Mouse (Mus musculus) bone marrow macrophage, adult 2 months (primary cell): Measurements from ENCODE around the gene Ubr7. TPM values are rescaled to one million over a fixed set of nuclear protein-coding genes. Genes with fewer than 3 reads are reported as not detected.

ENCODE experiments used
- H3K27ac ChIP-seq: 2 replicates; pipeline ENCODE4 v1.5.1; 2012; ENCODE audit warnings: low read depth, low read length; ENCODE audit not compliant: insufficient read depth
- H3K4me1 ChIP-seq: 2 replicates; pipeline ENCODE4 v1.6.1; 2012; ENCODE audit warnings: low read length; ENCODE audit not compliant: control insufficient read depth, insufficient read depth
- H3K4me3 ChIP-seq: 2 replicates; pipeline ENCODE4 v1.5.1; 2012; ENCODE audit warnings: mild to moderate bottlenecking, low read length, moderate library complexity; ENCODE audit not compliant: insufficient read depth
- CTCF ChIP-seq: IDR thresholded peaks from 2 replicates; pipeline ENCODE4 v1.5.1; 2012; ENCODE audit warnings: low read depth, mild to moderate bottlenecking, low read length, moderate library complexity
- POLR2A ChIP-seq: IDR thresholded peaks from 2 replicates; pipeline ENCODE4 v1.6.1; 2012; ENCODE audit warnings: mild to moderate bottlenecking, low read depth, low read length, borderline replicate concordance
- polyA plus RNA-seq: library from polyadenylated mRNA; stranded (reverse); fragments of >200 nt; gene quantifications from 2 replicates; pipeline ENCODE4 v1.2.4, GENCODE M21; 2012; ENCODE audit not compliant: missing spikeins, insufficient read depth, insufficient read length

The Ubr7 gene
- polyA plus RNA-seq, 1 experiment = 17.9 TPM

GRCm38 (mm10) chr12:102785593-102785985 lies 27.8 kb downstream of the Ubr7 start:
- Histone ChIP-seq H3K4me1 (peaks cover 4% of the 10 kb centered on the region; the same call in 1 of the 2 replicates), H3K27ac (no peak overlapping the region), H3K4me3 (no peak overlapping the region)
- TF ChIP-seq POLR2A (no peak), CTCF (no peak)

GRCm38 (mm10) chr12:102787927-102788326 lies 30.2 kb downstream of the Ubr7 start:
- Histone ChIP-seq H3K27ac (no peak overlapping the region), H3K4me1 (peaks cover 4% of the 10 kb centered on the region; the same call in 1 of the 2 replicates), H3K4me3 (no peak overlapping the region)
- TF ChIP-seq CTCF (no peak), POLR2A (no peak)

GRCm38 (mm10) chr12:102799528-102799927 lies 41.8 kb downstream of the Ubr7 start:
- Histone ChIP-seq H3K4me1 (peaks cover 3% of the 10 kb centered on the region; the same call in 1 of the 2 replicates), H3K27ac (no peak overlapping the region), H3K4me3 (no peak overlapping the region)
- TF ChIP-seq POLR2A (no peak), CTCF (no peak)

- no peak for TF ChIP-seq CTCF
- no peak for TF ChIP-seq POLR2A
- no peak overlapping the region for H3K4me3 ChIP-seq
- no peak overlapping the region for H3K27ac ChIP-seq
- peaks cover 3% of the 10 kb centered on the region; the same call in 1 of the 2 replicates for H3K4me1 ChIP-seq
Observed at GRCm38 (mm10) chr12:102814858-102815257, 57.1 kb downstream of the Ubr7 start.

GRCm38 (mm10) chr12:102826399-102826798 lies 68.6 kb downstream of the Ubr7 start:
- peaks cover 2% of the 10 kb centered on the region; the same call in 1 of the 2 replicates for H3K4me1 ChIP-seq
- no peak overlapping the region for H3K4me3 ChIP-seq
- TF ChIP-seq CTCF = no peak
- TF ChIP-seq POLR2A = no peak
- no peak overlapping the region for H3K27ac ChIP-seq

GRCm38 (mm10) chr12:102827119-102827518 lies 69.4 kb downstream of the Ubr7 start:
- no peak for TF ChIP-seq CTCF
- H3K4me1 ChIP-seq = peaks cover 2% of the 10 kb centered on the region; the same call in 1 of the 2 replicates
- no peak overlapping the region for H3K27ac ChIP-seq
- H3K4me3 ChIP-seq = no peak overlapping the region

Other genes with a start within 250 kb of the Ubr7 start
- gene Chga, start 203.0 kb upstream of the Ubr7 start, polyA plus RNA-seq = not detected in 2 replicates
- gene Itpk1, start 53.0 kb upstream of the Ubr7 start, polyA plus RNA-seq = 23.5 and 28.0 TPM in 2 replicates
- gene Moap1, start 14.3 kb upstream of the Ubr7 start, polyA plus RNA-seq = 1.3 TPM in 1 of 2 replicates, not detected in the other
- 8.0 and 8.1 TPM in 2 replicates for gene Tmem251, start 14.2 kb upstream of the Ubr7 start, polyA plus RNA-seq
- not detected in 2 replicates for gene Gm28051, start 202 bp upstream of the Ubr7 start, polyA plus RNA-seq
- 9.9 and 14.3 TPM in 2 replicates for gene Gon7, start 164 bp upstream of the Ubr7 start, polyA plus RNA-seq
- gene Gm20604, start 705 bp downstream of the Ubr7 start, polyA plus RNA-seq = 5.0 and 7.7 TPM in 2 replicates
- 12.4 and 14.9 TPM in 2 replicates for gene Btbd7, start 120.5 kb downstream of the Ubr7 start, polyA plus RNA-seq
- gene Cox8c, start 141.3 kb downstream of the Ubr7 start, polyA plus RNA-seq = not detected in 2 replicates
- 0.16 TPM in 1 of 2 replicates, not detected in the other for gene Unc79, start 190.9 kb downstream of the Ubr7 start, polyA plus RNA-seq